Mouse (Mus musculus) testis, adult 2 months (tissue): ENCODE results near the gene Gm21915.

Source experiments
- CTCF ChIP-seq: fragments of 200-500 bp; IDR thresholded peaks from 2 replicates; pipeline ENCODE4 v1.5.1; 2012; ENCODE audit warnings: low read depth, mild to moderate bottlenecking, inconsistent platforms, low read length, moderate library complexity; ENCODE audit not compliant: control insufficient read depth, insufficient read depth, insufficient replicate concordance
- POLR2A ChIP-seq: fragments of 200-500 bp; IDR thresholded peaks from 2 replicates; pipeline ENCODE4 v1.6.1; 2012; ENCODE audit warnings: low read depth, mild to moderate bottlenecking, inconsistent platforms, low read length, moderate library complexity; ENCODE audit not compliant: control insufficient read depth

GRCm38 (mm10) chr9:40641318-40641717 is 29.1 kb upstream of the Gm21915 start:
- TF ChIP-seq CTCF (no peak), POLR2A (no peak)
